Mouse (Mus musculus): ENCODE measurements around the gene Sox30. TPM values are rescaled to one million over a fixed set of nuclear protein-coding genes. Genes with fewer than 3 reads are reported as not detected.
"Not testable (repeated sequence)": the region's sequence is repeated elsewhere in the genome, so short reads cannot be mapped to it uniquely, and the experiment has no call there.

Sox30 gene
- total RNA-seq, 2 experiments from 2014 or later = 0.28 to 0.41 TPM

DNA sequence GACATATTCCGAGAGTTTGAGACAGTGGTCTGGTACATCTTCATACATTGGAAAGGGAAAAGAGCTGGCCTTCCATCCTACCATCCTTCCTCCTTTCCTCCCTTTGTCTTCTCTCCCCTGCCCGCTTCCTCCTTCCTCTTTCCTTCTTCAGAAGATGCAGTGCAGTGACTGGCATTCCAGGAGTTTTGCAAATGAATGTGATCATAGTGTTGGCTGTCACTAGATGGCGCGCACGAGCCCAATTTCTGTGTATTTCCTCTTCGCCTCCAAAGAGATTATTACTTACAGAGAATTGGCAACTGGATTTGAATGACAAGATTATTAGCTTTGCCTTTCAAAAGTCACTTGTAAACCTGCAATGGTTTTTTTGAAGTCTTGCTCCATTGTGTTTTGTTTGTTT is 36.0 kb downstream of the Sox30 start:
- peak; percentile 57 to 71 for DNase-seq (ENCODE audit: low spot score in 2 of 2)

DNA sequence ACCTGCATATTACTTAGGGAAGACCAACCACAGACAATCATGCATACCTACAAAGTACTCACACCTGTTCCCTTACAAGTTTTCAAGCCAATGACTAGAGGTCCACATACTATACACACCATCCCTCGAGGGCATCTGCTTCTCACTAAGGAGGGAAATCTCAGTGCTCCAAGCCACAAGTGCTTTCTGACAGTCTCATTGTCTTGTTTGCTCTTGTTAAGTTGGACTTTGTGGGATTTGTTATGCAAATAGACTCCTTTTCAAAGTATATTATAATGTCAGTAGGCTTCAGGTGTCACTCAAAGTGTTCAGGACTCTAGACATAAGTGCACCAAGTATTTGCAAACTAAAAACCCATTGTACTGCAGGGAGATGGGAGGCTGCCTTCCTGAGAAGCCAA is 40.1 kb downstream of the Sox30 start:
- no peak for DNase-seq (ENCODE audit: low spot score in 2 of 2)

DNA sequence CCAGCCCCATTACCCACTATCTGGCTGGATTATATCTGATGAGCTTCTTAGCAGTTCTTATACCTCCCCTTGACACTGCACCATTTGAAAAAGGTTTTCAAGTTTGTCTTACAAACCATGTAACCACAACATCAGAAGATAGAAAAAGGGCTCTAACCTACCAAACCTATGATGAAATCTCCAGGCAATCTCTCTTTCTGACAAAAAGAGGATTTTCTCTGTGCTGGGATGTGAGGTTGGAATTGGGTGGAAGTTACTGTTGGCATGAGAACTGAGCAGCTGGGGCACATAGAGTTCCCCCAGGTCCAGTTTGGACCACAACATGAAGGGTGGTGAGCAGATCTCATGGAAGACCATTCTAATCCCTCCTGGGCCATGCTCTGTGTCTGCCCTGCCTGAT is 41.7 kb downstream of the Sox30 start:
- no peak for DNase-seq (ENCODE audit: low spot score in 2 of 2)

DNA sequence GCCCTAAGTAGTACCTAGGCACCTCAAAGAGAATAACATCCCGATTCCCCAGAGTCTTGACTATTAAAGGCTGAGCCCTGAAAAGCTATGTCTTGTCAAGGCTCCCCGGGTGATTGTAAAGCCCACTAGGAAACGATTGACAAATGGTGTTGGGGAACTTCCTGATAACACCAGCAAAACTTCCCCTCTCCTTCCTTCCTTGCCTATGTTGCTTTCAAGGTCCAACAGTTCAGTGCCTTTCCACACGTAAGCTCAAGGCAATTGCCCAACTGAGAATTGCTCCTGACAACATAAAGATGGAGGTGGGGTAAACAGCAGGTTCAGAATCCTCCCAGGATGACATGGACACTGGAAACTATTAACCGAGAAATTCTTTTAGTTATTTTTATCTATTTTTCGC is 42.9 kb downstream of the Sox30 start:
- no peak for DNase-seq (ENCODE audit: low spot score in 2 of 2)

- DNase-seq (ENCODE audit: low spot score in 2 of 2) = no peak
These were observed 45.9 kb downstream of the Sox30 start for GRCm38 (mm10) chr11:46025962-46026392.

- DNase-seq (ENCODE audit: low spot score in 2 of 2) = no peak
These were observed 48.1 kb downstream of the Sox30 start for GRCm38 (mm10) chr11:46027952-46028814.

DNA sequence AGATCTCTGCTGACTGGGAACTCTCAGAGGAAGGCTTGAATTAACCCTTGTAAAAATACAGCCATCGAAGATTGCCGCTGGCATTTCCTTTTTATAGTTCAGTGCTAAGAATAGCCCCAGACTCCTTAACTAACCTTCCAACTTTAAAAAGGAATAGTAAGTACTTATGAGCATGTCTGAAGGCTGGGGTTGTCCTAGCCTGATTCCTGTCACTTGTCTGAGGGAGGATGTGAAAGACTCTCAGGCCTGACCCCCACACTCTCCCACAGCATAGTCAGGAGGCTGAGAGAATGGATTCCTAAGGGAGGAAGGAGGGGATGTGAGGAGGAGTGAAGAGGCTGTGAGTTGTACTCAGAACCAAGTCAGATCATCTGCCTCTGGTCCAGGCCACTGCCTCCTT is 49.4 kb downstream of the Sox30 start:
- no peak for DNase-seq (ENCODE audit: low spot score in 2 of 2)

DNA sequence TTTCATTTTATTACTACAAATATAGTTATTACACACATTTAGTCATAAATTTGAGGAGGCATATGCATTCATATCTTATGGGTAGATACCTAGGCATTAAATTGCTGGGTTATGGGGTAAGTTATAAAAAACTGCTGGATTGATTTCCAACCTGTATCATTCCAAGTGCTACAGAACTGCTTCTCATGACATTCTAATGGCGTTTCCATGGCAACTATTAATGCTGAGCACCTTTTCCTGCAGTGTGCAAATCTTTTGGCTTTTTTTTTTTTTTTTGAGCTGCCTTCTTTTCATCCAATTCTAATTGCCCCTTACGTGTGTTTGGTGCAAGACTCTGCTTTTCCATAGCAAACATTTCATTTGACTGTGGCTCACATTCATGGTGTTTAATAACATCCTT is 49.9 kb downstream of the Sox30 start:
- DNase-seq (ENCODE audit: low spot score in 2 of 2) = no peak

GRCm38 (mm10) chr11:46031470-46031869 is 51.4 kb downstream of the Sox30 start:
- DNase-seq (ENCODE audit: low spot score in 2 of 2) = no peak

DNA sequence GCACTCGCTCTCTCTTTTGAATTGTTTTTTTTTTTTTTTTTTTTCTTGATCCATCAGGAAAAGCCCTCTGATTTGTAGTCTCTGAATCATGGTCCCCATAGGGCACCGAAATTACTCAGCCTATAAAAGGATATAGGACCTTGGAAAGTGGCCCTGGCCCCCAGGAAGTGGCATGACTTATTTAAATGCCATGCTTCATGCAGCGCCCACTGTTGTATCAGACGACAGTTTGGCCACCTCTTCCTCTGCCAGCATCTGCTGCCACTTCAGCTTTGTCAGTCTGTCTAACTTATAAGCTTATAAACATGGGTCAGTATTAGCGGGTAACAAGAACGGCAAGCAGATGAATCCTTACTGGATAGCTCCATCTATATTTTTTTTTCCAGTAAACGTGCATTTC is 52.8 kb downstream of the Sox30 start:
- DNase-seq (ENCODE audit: low spot score in 2 of 2) = no peak

DNA sequence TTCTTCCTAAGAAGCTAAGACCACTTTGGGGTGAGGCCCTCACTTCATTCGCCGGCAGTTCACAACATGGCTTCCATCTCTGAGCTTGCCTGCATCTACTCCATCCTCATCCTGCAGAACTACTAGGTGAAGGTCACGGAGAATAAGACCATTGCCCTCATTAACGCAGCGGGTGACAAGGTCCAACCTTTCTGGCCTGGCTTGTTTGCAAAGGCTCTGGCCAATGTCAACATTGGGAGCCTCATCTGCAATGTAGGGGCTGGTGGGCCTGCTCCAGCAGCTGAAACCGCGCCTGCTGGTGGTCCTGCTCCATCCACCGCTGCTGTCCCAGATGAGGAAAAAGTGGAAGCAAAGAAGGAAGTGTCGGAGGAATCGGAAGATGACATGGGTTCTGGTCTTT is 56.3 kb downstream of the Sox30 start:
- DNase-seq (ENCODE audit: low spot score in 2 of 2) = no peak

- DNase-seq (ENCODE audit: low spot score in 2 of 2) = no peak
These were observed 58.8 kb downstream of the Sox30 start for GRCm38 (mm10) chr11:46038901-46039300.

GRCm38 (mm10) chr11:46039335-46039734 is 59.2 kb downstream of the Sox30 start:
- DNase-seq (ENCODE audit: low spot score in 2 of 2) = no peak

GRCm38 (mm10) chr11:46040841-46041556 is 60.9 kb downstream of the Sox30 start:
- no peak for DNase-seq (ENCODE audit: low spot score in 2 of 2)

DNA sequence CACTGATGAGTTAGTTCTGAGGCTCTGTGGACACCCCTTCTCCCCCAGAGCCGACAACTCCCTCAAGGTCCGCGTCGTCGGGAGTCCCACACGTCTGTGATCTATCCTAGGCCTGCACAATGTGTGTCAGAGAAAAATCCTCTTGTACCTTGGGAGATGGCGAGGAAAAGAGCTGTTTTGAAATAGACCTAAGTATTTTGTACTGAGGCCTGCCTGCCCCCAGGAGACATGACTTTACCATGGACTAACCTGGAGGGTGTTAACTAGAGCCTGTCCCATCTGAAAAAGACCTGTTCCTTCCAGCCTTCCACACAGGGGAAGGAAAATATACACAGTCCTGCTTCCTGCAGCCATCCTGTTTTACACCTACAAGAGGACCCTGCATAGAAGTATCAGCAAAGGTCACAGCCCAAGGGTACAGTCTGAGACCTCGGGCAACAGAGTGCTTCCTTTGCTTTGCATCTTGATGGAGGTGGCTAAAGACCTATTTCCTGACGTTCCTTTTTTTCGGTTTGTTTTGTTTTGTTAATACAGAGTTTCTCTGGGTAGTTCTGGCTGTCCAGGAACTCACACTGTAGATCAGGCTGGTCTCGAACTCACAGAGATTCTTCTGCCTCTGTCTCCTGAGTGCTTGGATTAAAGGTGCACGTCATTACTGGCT is 61.6 kb downstream of the Sox30 start:
- DNase-seq (ENCODE audit: low spot score in 2 of 2) = no peak

- no peak for DNase-seq (ENCODE audit: low spot score in 2 of 2)
These were observed 64.7 kb downstream of the Sox30 start for GRCm38 (mm10) chr11:46044781-46045180.

GRCm38 (mm10) chr11:46047264-46047663 is 67.2 kb downstream of the Sox30 start:
- DNase-seq (ENCODE audit: low spot score in 2 of 2) = no peak

DNA sequence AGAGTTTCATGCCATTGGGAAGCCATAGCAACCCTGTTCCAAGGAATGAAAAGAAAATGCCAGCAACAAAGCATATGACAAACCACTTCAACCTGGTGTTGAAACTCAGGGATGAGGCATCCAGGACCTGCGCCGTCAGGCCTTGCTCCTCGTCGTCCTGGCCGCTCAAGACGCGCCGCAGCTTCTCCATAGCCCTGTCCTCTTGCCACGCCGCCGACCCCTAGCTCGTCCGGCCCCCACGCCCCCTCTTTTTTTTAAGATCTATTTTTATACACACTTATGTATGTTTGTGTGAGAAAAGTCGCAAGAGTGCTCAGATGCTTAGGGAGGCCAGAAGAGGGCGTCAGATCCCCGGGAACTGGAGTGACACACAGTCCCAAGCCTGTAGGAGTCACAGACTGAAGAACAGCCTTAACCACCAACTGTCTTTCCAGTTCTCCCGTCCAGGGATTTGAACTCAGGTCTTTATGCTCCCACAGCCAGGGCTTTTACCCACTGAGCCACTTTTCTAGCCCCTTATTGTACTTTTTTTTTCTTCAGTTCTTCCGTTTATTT is 72.1 kb downstream of the Sox30 start, which contains the start of gene Gm12166:
Gm12166 (minus strand) TSS at position 217 of the 555 bp plus-strand sequence.
- peak in 1 of 2 experiments; percentile 53 for DNase-seq (ENCODE audit: low spot score in 2 of 2)

GRCm38 (mm10) chr11:46053457-46053856 is 73.3 kb downstream of the Sox30 start:
- DNase-seq (ENCODE audit: low spot score in 2 of 2) = not testable (repeated sequence)

- DNase-seq (ENCODE audit: low spot score in 2 of 2) = no peak
These were observed 74.2 kb downstream of the Sox30 start for GRCm38 (mm10) chr11:46054311-46054710.
